Mouse (Mus musculus) intestine, embryonic 14.5 days (tissue): Measurements from ENCODE around the gene Rplp0. TPM values are rescaled to one million over a fixed set of nuclear protein-coding genes. Genes with fewer than 3 reads are reported as not detected.
"Not testable (repeated sequence)": the region's sequence is repeated elsewhere in the genome, so short reads cannot be mapped to it uniquely, and the experiment has no call there.

Source experiments
- ATAC-seq: fragments of 200-750 bp; cut with Nextera tagmentation; replicated peaks from 2 replicates; pipeline ENCODE4 v1.8.0; 2017; ENCODE audit warnings: low read depth, moderate number of reproducible peaks, moderate TSS enrichment, moderate library complexity; ENCODE audit not compliant: low FRiP score, low TSS enrichment
- DNase-seq: peaks from one replicate; pipeline ENCODE4 v3.0.0-alpha.2; 2018; ENCODE audit warnings: low spot score
- H3K27ac ChIP-seq: fragments of 300-500 bp; sonication (generic); 2 replicates; pipeline ENCODE4 v1.5.1; 2014; ENCODE audit warnings: low read depth, mild to moderate bottlenecking, control low read depth
- H3K27me3 ChIP-seq: fragments of 300-500 bp; sonication (generic); replicated peaks from 2 replicates; pipeline ENCODE4 v1.6.1; 2014; ENCODE audit warnings: low read length, control low read depth; ENCODE audit not compliant: control insufficient read depth, insufficient read depth
- H3K36me3 ChIP-seq: fragments of 300-500 bp; sonication (generic); 2 replicates; pipeline ENCODE4 v1.6.1; 2014; ENCODE audit warnings: low read length, control low read depth; ENCODE audit not compliant: control insufficient read depth, insufficient read depth
- H3K4me1 ChIP-seq: fragments of 300-500 bp; sonication (generic); replicated peaks from 2 replicates; pipeline ENCODE4 v1.6.1; 2014; ENCODE audit warnings: low read length, control low read depth, mixed read lengths; ENCODE audit not compliant: control insufficient read depth, insufficient read depth
- H3K4me2 ChIP-seq: fragments of 300-500 bp; sonication (generic); 2 replicates; pipeline ENCODE4 v1.6.1; 2014; ENCODE audit warnings: low read length
- H3K4me3 ChIP-seq: fragments of 300-500 bp; sonication (generic); 2 replicates; pipeline ENCODE4 v1.5.1; 2014; ENCODE audit warnings: low read depth, low read length, control low read depth, mixed read lengths
- H3K9ac ChIP-seq: fragments of 300-500 bp; sonication (generic); 2 replicates; pipeline ENCODE4 v1.6.1; 2014; ENCODE audit warnings: mild to moderate bottlenecking, low read length
- H3K9me3 ChIP-seq: fragments of 300-500 bp; sonication (generic); 2 replicates; pipeline ENCODE4 v1.6.1; 2016; ENCODE audit warnings: low read length, control low read depth; ENCODE audit not compliant: control insufficient read depth
- WGBS: fragments of 180-500 bp; shearing (Covaris S2); extraction: QIAGEN DNeasy Blood & Tissue Kit; methylation state at CpG from one replicate; pipeline ENCODE4 v1.1.7; 2014; 5-methylcytosine and 5-hydroxymethylcytosine counted together
- polyA plus RNA-seq: library from polyadenylated mRNA; unstranded; fragments of >200 nt; fragmentation: Nextera tagmentation; extraction: Ambion mirVana; gene quantifications from 2 replicates; pipeline ENCODE4 v1.2.1, GENCODE M21; 2014

Gene Rplp0
- polyA plus RNA-seq, 1 experiment from 2014 or later, result 2,116 TPM

- Histone ChIP-seq H3K9me3 (no peaks in the 10 kb centered on the region), H3K4me2 (no peak overlapping the region), H3K27me3 (no peaks in the 10 kb centered on the region), H3K4me3 (no peak overlapping the region), H3K36me3 (no peaks in the 10 kb centered on the region), H3K27ac (peak overlapping the region; percentile 54), H3K9ac (no peak overlapping the region), H3K4me1 (peaks cover 29% of the 10 kb centered on the region)
- DNase-seq (no peak), ATAC-seq (no peak)
- 75% methylated on average over 32 of the region's 32 CpGs for WGBS
Measured at GRCm38 (mm10) chr5:115516081-115516907, 43.0 kb upstream of the Rplp0 start.

- Histone ChIP-seq H3K4me1 (peaks cover 35% of the 10 kb centered on the region), H3K27me3 (no peaks in the 10 kb centered on the region), H3K4me3 (no peak overlapping the region), H3K36me3 (no peaks in the 10 kb centered on the region), H3K9me3 (no peaks in the 10 kb centered on the region), H3K9ac (no peak overlapping the region), H3K27ac (peak overlapping the region; percentile 54), H3K4me2 (no peak overlapping the region)
- 83% methylated on average over 7 of the region's 7 CpGs for WGBS
- no peak for DNase-seq
- ATAC-seq, result no peak
Measured at GRCm38 (mm10) chr5:115516908-115517307, 42.4 kb upstream of the Rplp0 start.

GRCm38 (mm10) chr5:115517501-115517900 lies 41.8 kb upstream of the Rplp0 start:
- no peak for ATAC-seq
- H3K4me2 ChIP-seq, result no peak overlapping the region
- peaks cover 41% of the 10 kb centered on the region for H3K4me1 ChIP-seq
- H3K9me3 ChIP-seq, result no peaks in the 10 kb centered on the region
- H3K4me3 ChIP-seq, result no peak overlapping the region
- WGBS, result 90% methylated on average over 9 of the region's 9 CpGs
- H3K27me3 ChIP-seq, result no peaks in the 10 kb centered on the region
- H3K36me3 ChIP-seq, result no peaks in the 10 kb centered on the region
- H3K27ac ChIP-seq, result no peak overlapping the region
- DNase-seq, result no peak
- H3K9ac ChIP-seq, result no peak overlapping the region

- DNase-seq, H3K4me3 ChIP-seq, H3K27ac ChIP-seq, H3K9ac ChIP-seq, H3K36me3 ChIP-seq, H3K4me2 ChIP-seq, H3K9me3 ChIP-seq, ATAC-seq, H3K27me3 ChIP-seq: not testable (repeated sequence)
- 95% methylated on average over 6 of the region's 8 CpGs for WGBS
- peaks cover 44% of the 10 kb centered on the region for H3K4me1 ChIP-seq
Measured at GRCm38 (mm10) chr5:115518214-115518613, 41.1 kb upstream of the Rplp0 start.

- no peak overlapping the region for H3K4me3 ChIP-seq
Measured at GRCm38 (mm10) chr5:115520325-115520869, 38.9 kb upstream of the Rplp0 start.

GRCm38 (mm10) chr5:115521553-115522461 lies 37.5 kb upstream of the Rplp0 start:
- 50% methylated on average over 20 of the region's 21 CpGs for WGBS
- peak overlapping the region; percentile 57 for H3K27ac ChIP-seq
- 0 out of 2 replicates have a peak, but pooled peaks have one; percentile 14 for ATAC-seq
- no peaks in the 10 kb centered on the region for H3K9me3 ChIP-seq
- H3K4me1 ChIP-seq, result peaks cover 38% of the 10 kb centered on the region
- H3K4me2 ChIP-seq, result no peak overlapping the region
- no peak overlapping the region for H3K9ac ChIP-seq
- no peak overlapping the region for H3K4me3 ChIP-seq
- no peaks in the 10 kb centered on the region for H3K36me3 ChIP-seq
- peak; percentile 59 for DNase-seq
- H3K27me3 ChIP-seq, result no peaks in the 10 kb centered on the region

More at GRCm38 (mm10) chr5:115520325-115520869, 38.9 kb upstream of the Rplp0 start:
- H3K9ac ChIP-seq, result no peak overlapping the region
- no peaks in the 10 kb centered on the region for H3K36me3 ChIP-seq
- peak overlapping the region; percentile 47; the same call in 1 of the 2 replicates for H3K27ac ChIP-seq
- no peak for DNase-seq
- H3K4me1 ChIP-seq, result peaks cover 45% of the 10 kb centered on the region
- H3K9me3 ChIP-seq, result no peaks in the 10 kb centered on the region
- ATAC-seq, result no peak
- WGBS, result 64% methylated on average over 21 of the region's 21 CpGs
- H3K27me3 ChIP-seq, result no peaks in the 10 kb centered on the region
- no peak overlapping the region for H3K4me2 ChIP-seq

GRCm38 (mm10) chr5:115522531-115522930 lies 36.7 kb upstream of the Rplp0 start:
- 81% methylated on average over 4 of the region's 4 CpGs for WGBS
- DNase-seq (no peak), ATAC-seq (no peak)
- Histone ChIP-seq H3K9me3 (no peaks in the 10 kb centered on the region), H3K27me3 (no peaks in the 10 kb centered on the region), H3K9ac (no peak overlapping the region), H3K27ac (peak overlapping the region; percentile 29), H3K4me2 (no peak overlapping the region), H3K36me3 (no peaks in the 10 kb centered on the region), H3K4me1 (peaks cover 38% of the 10 kb centered on the region), H3K4me3 (no peak overlapping the region)

- peaks cover 38% of the 10 kb centered on the region for H3K4me1 ChIP-seq
- no peak overlapping the region for H3K9ac ChIP-seq
- H3K4me2 ChIP-seq, result no peak overlapping the region
Measured at GRCm38 (mm10) chr5:115522981-115523499, 36.2 kb upstream of the Rplp0 start.

More at GRCm38 (mm10) chr5:115522981-115523499, 36.2 kb upstream of the Rplp0 start:
- 67% methylated on average over 15 of the region's 15 CpGs for WGBS
- ATAC-seq (no peak), DNase-seq (no peak)
- Histone ChIP-seq H3K27ac (peak overlapping the region; percentile 29; the same call in 1 of the 2 replicates), H3K36me3 (no peaks in the 10 kb centered on the region), H3K9me3 (no peaks in the 10 kb centered on the region), H3K27me3 (no peaks in the 10 kb centered on the region), H3K4me3 (no peak overlapping the region)
